Mouse (Mus musculus) C2C12 (cell line): Measurements from ENCODE around the gene Bst2.

ENCODE experiments used
- CTCF ChIP-seq: IDR thresholded peaks from one replicate; pipeline ENCODE4 v1.5.1; 2011; ENCODE audit not compliant: control insufficient read depth, insufficient read depth, insufficient read length
- MYOG ChIP-seq: IDR thresholded peaks from one replicate; pipeline ENCODE4 v1.6.1; 2011; ENCODE audit not compliant: control insufficient read depth, insufficient read length; ENCODE audit errors: extremely low read depth
- USF1 ChIP-seq: IDR thresholded peaks from one replicate; pipeline ENCODE4 v1.6.1; 2011; ENCODE audit warnings: low read depth, mild to moderate bottlenecking, control low read depth, moderate library complexity

- TF ChIP-seq MYOG (no peak), USF1 (no peak), CTCF (no peak)
Measured at GRCm38 (mm10) chr8:71543755-71544154, 6.5 kb upstream of the Bst2 start.
